Mouse (Mus musculus) MEL (cell line): ENCODE data around the gene Gm26620.

Experiments
- CTCF ChIP-seq, 3 experiments: IDR thresholded peaks in 2 of 3; conservative IDR thresholded peaks in 1 of 3; 2 replicates each; pipeline ENCODE4 v1.5.1; 2011 to 2012; ENCODE audit warnings: low read length in 3 of 3, low read depth in 2 of 3, mild to moderate bottlenecking in 2 of 3, improper control_type of control experiment in 1 of 3, inconsistent platforms in 1 of 3, mixed read lengths in 1 of 3, moderate library complexity in 1 of 3; ENCODE audit not compliant: control insufficient read depth in 1 of 3, insufficient read depth in 1 of 3, poor library complexity in 1 of 3, severe bottlenecking in 1 of 3
- EP300 ChIP-seq, 2 experiments: IDR thresholded peaks; 2 replicates each; pipeline ENCODE4 v1.6.1; 2011; ENCODE audit warnings: improper control_type of control experiment in 2 of 2, low read length in 2 of 2, low read depth in 1 of 2, mild to moderate bottlenecking in 1 of 2
- JUND ChIP-seq: IDR thresholded peaks from 2 replicates; pipeline ENCODE4 v1.6.1; 2011; ENCODE audit warnings: low read depth, mild to moderate bottlenecking, improper control_type of control experiment, low read length
- MYB ChIP-seq: IDR thresholded peaks from 2 replicates; pipeline ENCODE4 v1.6.1; 2011; ENCODE audit warnings: mild to moderate bottlenecking, low read depth, low read length, improper control_type of control experiment
- POLR2AphosphoS2 ChIP-seq: IDR thresholded peaks from 2 replicates; pipeline ENCODE4 v1.6.1; 2011; ENCODE audit warnings: low read length, improper control_type of control experiment
- SIN3A ChIP-seq: IDR thresholded peaks from 2 replicates; pipeline ENCODE4 v1.6.1; 2012; ENCODE audit warnings: low read length, improper control_type of control experiment, inconsistent platforms
- TBP ChIP-seq: IDR thresholded peaks from 2 replicates; pipeline ENCODE4 v1.8.0; 2011; ENCODE audit warnings: low read depth, low read length, improper control_type of control experiment
- ZKSCAN1 ChIP-seq: IDR thresholded peaks from 2 replicates; pipeline ENCODE4 v1.6.1; 2012; ENCODE audit warnings: low read depth, mild to moderate bottlenecking, inconsistent platforms, low read length, improper control_type of control experiment, moderate library complexity
- ZMIZ1 ChIP-seq: IDR thresholded peaks from 2 replicates; pipeline ENCODE4 v1.6.1; 2012; ENCODE audit warnings: low read depth, mild to moderate bottlenecking, inconsistent platforms, low read length, improper control_type of control experiment, moderate library complexity

DNA sequence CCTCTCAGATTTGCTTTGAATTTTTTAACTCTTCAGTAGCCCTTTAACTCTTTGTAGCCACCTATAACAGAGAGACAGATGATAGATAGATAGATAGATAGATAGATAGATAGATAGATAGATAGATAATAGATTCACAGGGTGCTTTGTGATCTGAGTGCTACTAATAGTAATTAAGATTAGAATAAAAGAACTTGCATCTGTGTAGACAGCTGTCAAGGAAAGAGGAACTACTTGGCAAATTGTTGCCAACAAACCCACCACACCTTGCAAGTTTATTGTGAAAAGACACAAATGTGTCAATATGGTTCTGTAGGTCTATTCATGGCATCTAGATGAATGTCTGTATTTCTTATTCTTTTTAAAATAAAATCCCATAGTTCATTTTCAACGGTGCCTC, 49.1 kb downstream of the Gm26620 start:
- no peak for TF ChIP-seq CTCF (IDR thresholded peaks at IDR 0.05 in 2 of 3, conservative IDR thresholded peaks at IDR 0.05 in 1 of 3; ENCODE audit: control insufficient read depth in 1 of 3, insufficient read depth in 1 of 3, low read depth in 2 of 3, low read length in 3 of 3, poor library complexity in 1 of 3, severe bottlenecking in 1 of 3)
- no peak for TF ChIP-seq ZKSCAN1
- TF ChIP-seq ZMIZ1: no peak
- no peak for TF ChIP-seq TBP
- TF ChIP-seq SIN3A: peak; percentile 59
- no peak for TF ChIP-seq MYB
- TF ChIP-seq JUND: no peak
- TF ChIP-seq POLR2AphosphoS2: no peak
- TF ChIP-seq EP300 (IDR thresholded peaks at IDR 0.05; ENCODE audit: low read depth in 1 of 2, low read length in 2 of 2): peak; percentile 45 to 71; a peak in 3 of 4 replicates
